Comparison of ENCODE assay signal across 8 mouse cellular contexts in genomic region chr2:122375391-122375991, GRCm38 (mm10). TPM values are rescaled to one million over a fixed set of nuclear protein-coding genes. Genes with fewer than 3 reads are reported as not detected.
DNase-seq lines count a peak whose midpoint lies in the region; ATAC-seq and TF ChIP-seq lines count a peak whose summit lies in the region.

No protein-coding gene starts in this region.

- WGBS in cerebellum, adult 2 months, result under 1% methylated on average over 32 of the region's 32 CpGs
- WGBS in hindbrain, embryonic 10.5 days, result under 1% methylated on average over 32 of the region's 32 CpGs
- 0% methylated on average over 32 of the region's 32 CpGs for WGBS in lung, postnatal 0 days

- H3K4me1 ChIP-seq in MEL (ENCODE audit: control insufficient read depth in 1 of 2, insufficient read depth in 2 of 2, low read length in 2 of 2), result peaks cover 0 to 18% of the 10 kb centered on the region in 2 experiments; a peak in 2 of 4 replicates
- H3K4me1 ChIP-seq in cerebellum, adult 2 months (ENCODE audit: control insufficient read depth, insufficient read depth, low read length), result peaks cover 3% of the 10 kb centered on the region; the same call in 1 of the 2 replicates
- peaks cover 7% of the 10 kb centered on the region for H3K4me1 ChIP-seq in hindbrain, embryonic 10.5 days (replicated peaks)
- no peaks in the 10 kb centered on the region for H3K4me1 ChIP-seq in lung, postnatal 0 days (ENCODE audit: insufficient read depth, low read depth, low read length)

- peaks cover 0 to 2% of the 10 kb centered on the region in 2 experiments; a peak in 1 of 4 replicates for H3K36me3 ChIP-seq in MEL (ENCODE audit: control insufficient read depth in 1 of 2, insufficient read depth in 2 of 2, low read length in 2 of 2)
- no peaks in the 10 kb centered on the region for H3K36me3 ChIP-seq in hindbrain, embryonic 10.5 days
- no peaks in the 10 kb centered on the region for H3K36me3 ChIP-seq in lung, postnatal 0 days (ENCODE audit: insufficient read depth, low read length)

- H3K4me3 ChIP-seq in MEL (ENCODE audit: control insufficient read depth in 1 of 2, insufficient read depth in 1 of 2, low read depth in 2 of 2, low read length in 2 of 2), result peak overlapping the region; percentile 52 to 90
- H3K4me3 ChIP-seq in cerebellum, adult 2 months (replicated peaks; ENCODE audit: insufficient read depth, low read depth, low read length), result peak overlapping the region; percentile 77
- H3K4me3 ChIP-seq in hindbrain, embryonic 10.5 days, result peak overlapping the region; percentile 62
- H3K4me3 ChIP-seq in lung, postnatal 0 days (ENCODE audit: low read depth, low read length), result peak overlapping the region; percentile 57

- no peak for TF ChIP-seq EP300 in MEL (IDR thresholded peaks at IDR 0.05; ENCODE audit: low read depth in 1 of 2, low read length in 2 of 2)
- 0 out of 2 replicates have a peak, but pooled peaks have one; percentile 22 for TF ChIP-seq EP300 in lung, postnatal 0 days (IDR thresholded peaks at IDR 0.05)

- H3K9ac ChIP-seq in MEL (ENCODE audit: control insufficient read depth, low read depth, low read length, poor library complexity, severe bottlenecking), result peak overlapping the region; percentile 65
- peak overlapping the region; percentile 32 for H3K9ac ChIP-seq in lung, postnatal 0 days (replicated peaks; ENCODE audit: low read depth)

- ATAC-seq in lung, postnatal 0 days, result peak; percentile 90

- H3K79me2 ChIP-seq in MEL (ENCODE audit: control insufficient read depth, insufficient read depth, low read length, poor library complexity), result no peaks in the 10 kb centered on the region; the same call in 1 of the 2 replicates

- H3K4me2 ChIP-seq in lung, postnatal 0 days (replicated peaks; ENCODE audit: low read depth, low read length), result peak overlapping the region; percentile 87

- no peak for TF ChIP-seq RAD21 in MEL (IDR thresholded peaks at IDR 0.05; ENCODE audit: low read depth, low read length)

- TF ChIP-seq CTCF in MEL (IDR thresholded peaks at IDR 0.05 in 2 of 3, conservative IDR thresholded peaks at IDR 0.05 in 1 of 3; ENCODE audit: control insufficient read depth in 1 of 3, insufficient read depth in 1 of 3, low read depth in 2 of 3, low read length in 3 of 3, poor library complexity in 1 of 3, severe bottlenecking in 1 of 3), result no peak
- TF ChIP-seq CTCF in cerebellum, adult 2 months (IDR thresholded peaks at IDR 0.05; ENCODE audit: borderline replicate concordance, insufficient read depth, low read depth, low read length), result no peak
- no peak for TF ChIP-seq CTCF in lung, postnatal 0 days (IDR thresholded peaks at IDR 0.05)

- no peak; a peak in 1 of 4 replicates for TF ChIP-seq POLR2A in MEL (IDR thresholded peaks at IDR 0.05; ENCODE audit: control insufficient read depth in 1 of 2, insufficient read depth in 1 of 2, low read depth in 1 of 2, low read length in 2 of 2, poor library complexity in 1 of 2)
- peak; percentile 72; the same call in 1 of the 2 replicates for TF ChIP-seq POLR2A in cerebellum, adult 2 months (IDR thresholded peaks at IDR 0.05; ENCODE audit: borderline replicate concordance, insufficient read depth, low read length)

- H3K27ac ChIP-seq in MEL (ENCODE audit: control insufficient read depth, low read depth, low read length), result no peak overlapping the region; the same call in 1 of the 2 replicates
- H3K27ac ChIP-seq in cerebellum, adult 2 months (ENCODE audit: insufficient read depth, low read length), result peak overlapping the region; percentile 80
- H3K27ac ChIP-seq in hindbrain, embryonic 10.5 days, result peak overlapping the region; percentile 92
- peak overlapping the region; percentile 74 for H3K27ac ChIP-seq in lung, postnatal 0 days (ENCODE audit: low read length)

- H3K9me3 ChIP-seq in MEL (replicated peaks; ENCODE audit: insufficient read depth, low read length), result no peaks in the 10 kb centered on the region
- H3K9me3 ChIP-seq in hindbrain, embryonic 10.5 days, result no peaks in the 10 kb centered on the region
- H3K9me3 ChIP-seq in lung, postnatal 0 days (ENCODE audit: low read length), result no peaks in the 10 kb centered on the region

- no peaks in the 10 kb centered on the region for H3K27me3 ChIP-seq in MEL (ENCODE audit: control insufficient read depth in 1 of 2, insufficient read depth in 2 of 2, low read length in 2 of 2)
- H3K27me3 ChIP-seq in cerebellum, adult 2 months (ENCODE audit: control insufficient read depth, insufficient read depth, low read length), result no peaks in the 10 kb centered on the region
- peaks cover 12% of the 10 kb centered on the region for H3K27me3 ChIP-seq in hindbrain, embryonic 10.5 days (ENCODE audit: insufficient read depth, poor library complexity, severe bottlenecking)
- no peaks in the 10 kb centered on the region for H3K27me3 ChIP-seq in lung, postnatal 0 days (replicated peaks; ENCODE audit: insufficient read depth, low read length)

- DNase-seq in MEL (ENCODE audit: low read depth, low spot score), result peak; percentile 98
- peak; percentile 97 to 98 for DNase-seq in cerebellum, adult 2 months
- DNase-seq in forelimb bud, embryonic 11.5 days (ENCODE audit: low read depth, low spot score), result peak; percentile 100
- peak; percentile 96 for DNase-seq in hindbrain, embryonic 10.5 days (ENCODE audit: low spot score)
- DNase-seq in layer of hippocampus, adult 9-11 months, result peak; percentile 96
- DNase-seq in lung, postnatal 0 days (ENCODE audit: low spot score), result peak; percentile 99
- peak; percentile 96 for DNase-seq in ovary, postnatal 14 days (ENCODE audit: low spot score)
- peak; percentile 93 for DNase-seq in thymus, postnatal 14 days

TF ChIP-seq in MEL, 35 proteins besides CTCF, POLR2A, EP300 and RAD21:
- TF ChIP-seq ELF1 (IDR thresholded peaks at IDR 0.05; ENCODE audit: low read depth, low read length), result peak; percentile 73; the same call in 1 of the 2 replicates
- TF ChIP-seq USF2 (IDR thresholded peaks at IDR 0.05; ENCODE audit: borderline replicate concordance in 1 of 2, insufficient read depth in 1 of 2, low read depth in 1 of 2, low read length in 2 of 2), result no peak
- TF ChIP-seq ZNF384 (IDR thresholded peaks at IDR 0.05; ENCODE audit: low read depth, low read length), result peak; percentile 77
- TF ChIP-seq HCFC1 (IDR thresholded peaks at IDR 0.05; ENCODE audit: low read depth, low read length), result 0 out of 2 replicates have a peak, but pooled peaks have one; percentile 31
- TF ChIP-seq SIN3A (IDR thresholded peaks at IDR 0.05; ENCODE audit: low read length), result peak; percentile 14; the same call in 1 of the 2 replicates
- peak; percentile 99 for TF ChIP-seq TBP (IDR thresholded peaks at IDR 0.05; ENCODE audit: low read depth, low read length)
- TF ChIP-seq POLR2AphosphoS5 (IDR thresholded peaks at IDR 0.05; ENCODE audit: borderline replicate concordance, low read depth, low read length), result no peak
- TF ChIP-seq UBTF (IDR thresholded peaks at IDR 0.05; ENCODE audit: borderline replicate concordance, insufficient read depth, low read depth, low read length), result no peak
- peak; percentile 91 for TF ChIP-seq NRF1 (IDR thresholded peaks at IDR 0.05; ENCODE audit: insufficient read depth, low read depth, low read length, poor library complexity, severe bottlenecking)
- no peak for TF ChIP-seq MYB (IDR thresholded peaks at IDR 0.05; ENCODE audit: low read depth, low read length)
- TF ChIP-seq MAFK (IDR thresholded peaks at IDR 0.05; ENCODE audit: borderline replicate concordance, low read depth, low read length), result peak; percentile 96

RNA-seq across cellular contexts. Expression of gene Shf, which starts 6.5 kb away (rescaled TPM):
- total RNA-seq in MEL (2012; rRNA removed), result 3.6 and 4.3 TPM in 2 replicates
- 1 to 10 TPM in 1 of 2 experiments, not detected in 1; 9.7 TPM for polyA plus RNA-seq in MEL (2012; ENCODE audit: insufficient read depth in 1 of 2, insufficient read length in 2 of 2, low read depth in 1 of 2, low replicate concordance in 2 of 2, missing spikeins in 1 of 2)
- 344 and 410 TPM in 2 replicates for polyA plus RNA-seq in cerebellum, adult 2 months (2012; rRNA removed)
- 8.8 and 9.6 TPM in 2 replicates for polyA plus RNA-seq in hindbrain, embryonic 10.5 days (2016; fragmentation: Nextera tagmentation; extraction: Ambion mirVana)
- 1.8 and 2.5 TPM in 2 replicates for polyA plus RNA-seq in lung, postnatal 0 days (2015; fragmentation: Nextera tagmentation; extraction: Ambion mirVana)

RNA-seq across cellular contexts. Expression of gene Slc28a2, which starts 50.8 kb away (rescaled TPM):
- total RNA-seq in MEL (2012; rRNA removed), result 1.3 and 1.7 TPM in 2 replicates
- polyA plus RNA-seq in MEL (2012; ENCODE audit: insufficient read depth in 1 of 2, insufficient read length in 2 of 2, low read depth in 1 of 2, low replicate concordance in 2 of 2, missing spikeins in 1 of 2), result 1 to 10 TPM in 1 of 2 experiments, not detected in 1; 2.6 TPM
- polyA plus RNA-seq in cerebellum, adult 2 months (2012; rRNA removed), result 0.10 and 0.43 TPM in 2 replicates
- not detected in 2 replicates for polyA plus RNA-seq in hindbrain, embryonic 10.5 days (2016; fragmentation: Nextera tagmentation; extraction: Ambion mirVana)
- 0.10 and 0.17 TPM in 2 replicates for polyA plus RNA-seq in lung, postnatal 0 days (2015; fragmentation: Nextera tagmentation; extraction: Ambion mirVana)

Comparison
In these comparisons a context has a peak if more than half of its experiments do, and no peak if none do; other contexts are left out.
1. RNA of gene Shf, which starts 6.5 kb away (polyA plus RNA-seq): 344 to 410 TPM in cerebellum, adult 2 months; 9.7 TPM in MEL, 8.8 to 9.6 TPM in hindbrain, embryonic 10.5 days and 1.8 to 2.5 TPM in lung, postnatal 0 days; every median in the first group is over 10 times any median in the second.
2. Peak in every context shown above with its lines, with median percentiles within 50 percentile points of each other: DNase-seq and H3K4me3 ChIP-seq.